17 mouse cellular contexts compared by ENCODE assay signal in genomic region chr4:85262146-85262545, GRCm38 (mm10). TPM values are rescaled to one million over a fixed set of nuclear protein-coding genes. Genes with fewer than 3 reads are reported as not detected.
DNase-seq lines count a peak whose midpoint lies in the region; ATAC-seq and TF ChIP-seq lines count a peak whose summit lies in the region.
"Had no signal": no experiment of that assay in that cellular context is flagged by ENCODE, and none has a peak within 500 bp of the region (broad histone marks: within the 10 kb centered on the region; RNA-seq: fewer than 3 reads in every experiment).

No protein-coding gene starts in this region.

- TF ChIP-seq CTCF in layer of hippocampus, adult 2 months (conservative IDR thresholded peaks at IDR 0.05), result no peak

- DNase-seq in layer of hippocampus, adult 2 months (ENCODE audit: low spot score in 2 of 2), result no peak
- DNase-seq in layer of hippocampus, postnatal 36 days, result no peak
- peak; percentile 33 for DNase-seq in R1 (ENCODE audit: low read depth, low spot score)
- peak; percentile 77 to 89 for DNase-seq in cerebellum, postnatal 14 days
- no peak for DNase-seq in adrenal gland, postnatal 14 days
- DNase-seq: kidney, adult 2 months; kidney, postnatal 4 days; lung, postnatal 10 days; midbrain, embryonic 14.5 days; thymus, postnatal 25 days had no signal

- no peak overlapping the region for H3K4me3 ChIP-seq in layer of hippocampus, adult 2 months
- H3K4me3 ChIP-seq: erythroblast, embryonic 14.5 days; limb, embryonic 12.5 days had no signal

- H3K27ac ChIP-seq in layer of hippocampus, adult 2 months, result peak overlapping the region; percentile 82
- H3K27ac ChIP-seq: limb, embryonic 12.5 days; liver, embryonic 14.5 days had no signal

- peak; percentile 41; the same call in 1 of the 2 replicates for ATAC-seq in cerebellum, adult (ENCODE audit: insufficient number of reproducible peaks, low FRiP score, low TSS enrichment)
- no peak for ATAC-seq in erythroblast, adult 5-6 weeks (replicated peaks; ENCODE audit: low FRiP score, poor library complexity, severe bottlenecking)

RNA-seq across cellular contexts. Expression of gene Sh3gl2, which starts 57.2 kb away (rescaled TPM):
- total RNA-seq in layer of hippocampus, adult 2 months (2021), result 100 to 1,000 TPM; 285 to 321 TPM
- total RNA-seq in layer of hippocampus, postnatal 36 days (2021), result 100 to 1,000 TPM; 280 to 322 TPM
- not detected in 2 replicates for total RNA-seq in erythroblast, adult 5-6 weeks (2015; ENCODE audit: low replicate concordance)
- total RNA-seq in erythroblast, adult 5-6 weeks (2017; ENCODE audit: low replicate concordance), result not detected in 2 replicates
- total RNA-seq in adrenal gland, postnatal 14 days (2021), result 17.3 and 20.4 TPM in 2 replicates
- total RNA-seq: hematopoietic stem cell, adult 5-6 weeks; neutrophil, adult 5-6 weeks had no signal

Comparison
In these comparisons a context has a peak if more than half of its experiments do, and no peak if none do; other contexts are left out.
1. DNase-seq: peak in R1 (single experiment) and cerebellum, postnatal 14 days (2 of 2); none in layer of hippocampus, adult 2 months (0 of 2), layer of hippocampus, postnatal 36 days (0 of 2) and adrenal gland, postnatal 14 days (single experiment).
2. RNA of gene Sh3gl2, which starts 57.2 kb away (total RNA-seq): 280 to 322 TPM in layer of hippocampus, postnatal 36 days, 285 to 321 TPM in layer of hippocampus, adult 2 months and 17.3 to 20.4 TPM in adrenal gland, postnatal 14 days; not detected in erythroblast, adult 5-6 weeks; every median in the first group is over 10 times any median in the second.